Mouse (Mus musculus) T-cell, adult 2 months (primary cell): ENCODE measurements around the gene Ttc23.

Experiments used
- DNase-seq: peaks from one replicate; pipeline ENCODE4 v3.0.0; 2022; ENCODE audit warnings: low spot score

The Ttc23 gene

DNA sequence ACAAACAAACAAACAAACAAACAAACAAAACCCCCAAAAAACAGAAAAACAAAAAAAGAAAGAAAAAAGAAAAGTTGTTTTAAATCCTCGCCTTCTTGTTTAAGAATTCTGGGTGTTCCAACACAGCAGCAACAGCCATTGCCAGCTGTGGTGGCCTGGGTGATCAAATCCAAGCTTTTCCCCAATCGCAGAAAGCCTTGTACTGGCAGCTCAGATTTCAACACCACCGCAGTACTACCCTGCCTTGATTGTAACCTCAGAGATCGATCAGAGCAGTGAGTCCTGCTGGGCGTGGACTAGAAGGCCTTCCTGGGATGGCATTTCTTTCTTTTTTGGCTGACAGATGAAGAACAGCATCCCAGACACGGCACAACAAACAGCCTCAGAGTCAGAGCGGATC, 48.7 kb downstream of the Ttc23 start:
- no peak for DNase-seq

DNA sequence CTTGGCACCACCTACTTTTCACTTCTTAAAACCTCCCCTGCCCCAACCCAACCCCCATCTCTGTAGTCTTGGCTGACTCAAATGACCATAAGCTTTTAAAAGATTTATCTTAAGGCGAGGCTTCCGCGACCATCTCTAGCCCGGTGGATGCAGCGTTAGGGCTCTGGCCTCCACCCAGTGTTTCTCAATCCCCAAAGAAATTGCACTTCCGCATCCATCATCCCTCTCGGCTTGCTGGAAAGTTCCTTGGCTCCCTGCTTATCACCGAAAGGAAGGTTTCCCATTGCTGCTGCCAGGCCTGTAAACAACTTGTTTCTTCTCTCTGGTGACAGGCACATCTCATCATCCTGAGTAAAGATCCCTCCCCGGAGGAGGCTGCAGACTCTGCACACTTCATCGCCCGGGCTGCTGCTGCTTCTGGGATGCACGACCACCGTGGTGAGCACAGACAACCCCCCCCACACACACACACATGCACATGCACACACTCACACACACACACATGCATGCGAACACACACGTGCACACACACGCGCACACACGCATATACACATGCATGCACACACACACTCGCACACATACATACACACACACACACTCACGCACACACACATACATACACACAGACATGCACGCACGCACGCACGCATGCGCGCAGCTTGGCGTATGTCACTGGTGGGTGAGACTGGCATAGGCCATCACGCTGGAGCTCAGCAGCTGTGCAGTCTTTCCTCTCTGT, 50.9 kb downstream of the Ttc23 start:
- no peak for DNase-seq

DNA sequence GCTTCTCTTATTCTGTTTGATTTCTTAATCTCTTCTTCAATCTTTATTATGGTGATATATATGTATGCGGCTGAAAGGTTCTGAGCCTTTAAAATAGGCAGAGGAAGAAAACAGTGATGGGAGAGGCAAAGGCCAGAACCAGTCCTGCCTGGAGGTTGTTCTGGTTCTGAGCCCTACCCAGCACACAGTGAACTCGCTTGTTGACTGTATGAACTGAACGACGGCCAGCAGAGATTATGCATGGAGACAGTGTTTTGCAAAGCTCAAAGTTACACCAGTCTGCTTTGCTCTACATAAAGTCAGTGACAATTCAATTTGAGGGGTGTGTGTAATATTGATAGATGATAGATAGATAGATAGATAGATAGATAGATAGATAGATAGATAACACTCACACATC, 52.1 kb downstream of the Ttc23 start:
- no peak for DNase-seq

DNA sequence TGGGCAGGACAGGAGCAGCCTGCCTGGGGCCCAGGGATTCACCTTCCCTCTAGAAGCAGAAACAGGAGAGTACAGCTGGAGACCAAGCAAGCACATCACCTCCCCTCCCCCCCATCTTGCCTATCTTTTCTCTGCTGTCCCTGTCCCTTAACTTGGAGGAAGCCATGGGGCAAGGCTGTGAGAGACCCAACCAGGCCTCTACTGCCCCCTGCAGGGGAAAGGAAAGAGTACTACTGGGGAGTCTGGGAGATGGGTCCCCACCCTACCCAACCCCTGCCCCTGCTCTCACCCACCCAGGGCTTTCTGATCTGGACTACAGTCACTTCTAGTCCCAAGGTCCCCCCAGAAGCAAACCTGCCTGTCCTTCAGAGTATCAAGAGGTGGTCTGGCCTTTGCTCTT, 53.6 kb downstream of the Ttc23 start:
- no peak for DNase-seq

DNA sequence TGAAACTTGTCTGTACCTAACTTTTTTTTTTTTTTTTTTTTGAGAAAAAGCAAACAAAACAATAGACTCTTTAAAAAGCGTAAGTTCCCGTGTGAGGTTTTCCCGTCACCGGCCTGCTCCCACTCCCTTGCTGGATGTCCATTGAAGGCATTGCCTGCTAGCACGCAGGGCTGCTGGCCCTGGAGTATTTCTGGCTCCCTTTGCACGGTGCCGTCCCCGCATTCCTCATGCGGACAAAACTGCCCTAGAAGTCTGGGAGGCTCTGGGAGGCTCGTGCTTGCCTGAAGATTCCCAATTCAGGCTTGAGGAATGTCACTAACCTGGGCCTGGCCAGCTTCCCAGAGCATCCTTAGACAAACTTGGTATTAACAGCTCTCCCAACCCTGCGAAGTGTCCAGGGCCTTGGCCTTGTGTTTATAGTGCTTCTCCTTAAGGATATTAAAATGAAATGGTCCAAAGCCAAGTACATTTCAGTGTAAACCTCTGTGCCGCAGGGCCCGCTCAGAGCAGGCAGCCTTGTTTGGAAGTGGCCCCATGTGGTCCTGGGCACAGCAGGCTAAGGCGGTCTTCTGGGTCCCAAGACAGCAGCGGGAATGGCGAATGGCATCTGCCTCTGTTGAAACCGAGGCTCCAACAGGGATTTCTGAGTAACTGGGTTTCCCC, 54.2 kb downstream of the Ttc23 start:
- no peak for DNase-seq

DNA sequence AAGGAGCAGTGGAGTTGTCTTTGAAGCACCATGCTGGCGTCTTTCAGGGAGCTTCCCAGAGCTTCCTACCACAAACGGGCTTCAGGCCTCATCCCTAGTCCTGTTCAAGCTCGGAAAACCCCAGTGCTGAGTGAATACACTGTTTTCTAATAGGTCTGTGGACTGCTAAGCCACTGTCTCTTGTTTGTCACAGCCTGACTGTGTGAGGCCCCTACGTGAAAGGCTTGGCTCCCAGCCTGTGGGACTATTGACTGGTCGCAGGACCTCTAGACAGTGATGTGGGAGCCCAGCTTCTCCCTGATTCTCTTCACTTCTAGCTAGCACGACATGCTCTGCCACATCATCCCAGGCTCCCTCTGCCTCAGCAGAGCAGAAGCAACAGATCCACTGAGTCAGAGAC, 61.0 kb downstream of the Ttc23 start:
- DNase-seq = no peak

DNA sequence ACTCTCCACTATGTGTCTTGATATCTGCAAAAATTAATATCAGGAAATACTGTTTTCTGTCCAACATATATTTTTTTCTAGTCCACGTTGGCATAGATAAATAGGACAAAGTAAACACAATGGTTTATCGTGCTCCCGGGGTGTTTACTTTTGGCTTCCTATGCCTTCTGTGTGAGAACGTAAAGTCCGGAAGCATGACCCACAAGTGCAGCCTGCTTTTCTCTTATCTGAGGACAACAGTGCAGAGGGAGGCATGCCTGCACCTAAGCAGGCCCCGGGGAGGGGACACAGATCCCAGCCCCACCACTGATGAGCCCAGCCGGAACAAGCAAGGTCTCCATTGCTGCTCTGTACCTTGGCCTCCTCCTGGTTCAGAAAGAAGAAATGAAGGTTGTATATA, 63.0 kb downstream of the Ttc23 start:
- no peak for DNase-seq

DNA sequence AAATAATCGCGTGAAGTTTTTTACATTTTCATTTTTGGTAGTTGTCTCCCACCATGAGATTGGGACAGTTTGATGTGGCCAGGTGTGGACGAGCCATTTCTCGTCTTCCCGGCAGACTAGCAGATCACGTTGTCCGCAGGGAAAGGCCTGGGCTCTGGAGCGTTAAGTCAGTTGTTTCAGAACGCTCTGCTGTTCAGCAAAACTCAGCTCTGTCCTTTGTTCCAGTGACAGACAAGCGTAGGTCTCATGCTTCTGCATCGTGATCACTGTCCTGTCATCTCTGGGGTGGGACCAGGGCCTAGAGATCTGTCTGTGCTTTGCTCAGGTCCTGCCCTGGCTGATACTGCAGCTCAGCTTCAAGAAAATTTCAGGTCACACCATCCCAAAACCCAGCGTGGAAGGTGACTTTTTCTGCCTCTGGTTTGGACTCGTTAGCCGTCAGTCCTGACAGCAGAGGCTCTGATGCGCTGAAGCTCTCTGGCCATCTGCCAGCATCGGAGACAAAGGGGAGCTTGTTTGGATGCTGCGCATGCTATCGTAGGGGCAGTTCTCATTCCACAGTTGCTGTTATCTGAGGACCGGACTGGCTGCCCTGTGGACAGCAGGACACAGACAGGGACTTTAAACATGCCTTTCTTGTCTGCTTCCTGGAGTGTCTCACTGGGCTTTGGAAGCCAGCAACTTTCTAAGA, 66.8 kb downstream of the Ttc23 start:
- no peak for DNase-seq

DNA sequence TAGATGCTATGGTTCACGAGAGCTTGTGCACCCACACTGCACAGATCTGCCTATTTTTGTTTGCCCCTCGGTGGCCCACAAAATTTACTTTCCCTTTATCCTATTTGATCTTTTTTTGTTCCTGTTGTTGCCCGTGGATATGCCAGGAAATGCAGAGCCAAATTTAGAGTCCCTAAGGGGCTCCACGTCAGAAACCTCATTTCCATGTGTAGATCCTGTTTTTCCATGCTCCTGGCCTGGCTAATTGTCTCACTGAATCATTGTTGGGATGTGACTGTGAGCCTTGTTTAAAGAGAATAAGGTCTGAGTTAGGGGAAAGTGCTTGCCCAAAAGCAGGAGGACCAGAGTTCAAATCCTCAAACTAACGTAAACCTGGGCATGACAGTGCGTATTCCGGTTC, 68.0 kb downstream of the Ttc23 start:
- no peak for DNase-seq

DNA sequence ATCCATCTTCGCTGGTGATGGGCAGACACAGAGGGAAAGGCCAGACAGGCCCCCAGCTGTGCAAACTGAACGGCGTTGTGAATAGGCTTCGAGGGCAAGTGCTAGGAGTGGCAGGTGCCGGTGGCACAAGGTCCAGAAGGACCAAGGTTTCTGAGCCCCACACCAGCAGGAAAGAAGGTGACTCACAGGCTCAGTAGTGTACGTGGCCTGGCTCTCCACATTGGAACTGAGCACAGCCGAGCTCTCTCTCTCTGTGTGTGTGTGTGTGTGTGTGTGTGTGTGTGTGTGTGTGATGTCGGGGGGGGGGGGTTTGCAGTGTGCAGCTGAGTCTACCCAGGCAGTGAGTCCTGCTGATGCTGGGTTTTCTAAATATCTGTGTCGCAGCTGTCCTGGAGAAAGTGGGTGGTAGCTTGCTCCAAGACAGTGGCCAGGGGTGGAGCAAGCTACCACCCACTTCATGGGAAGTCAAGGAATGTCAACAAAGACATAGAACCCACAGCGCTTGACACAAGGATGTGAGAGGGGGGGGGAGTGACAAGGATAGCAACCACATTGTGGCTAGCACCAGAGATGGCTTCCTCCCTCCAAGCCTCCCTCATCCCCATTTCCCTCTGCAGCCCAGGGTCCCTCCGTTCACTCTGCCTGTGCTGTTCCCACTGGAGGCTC, 69.1 kb downstream of the Ttc23 start:
- DNase-seq = no peak

DNA sequence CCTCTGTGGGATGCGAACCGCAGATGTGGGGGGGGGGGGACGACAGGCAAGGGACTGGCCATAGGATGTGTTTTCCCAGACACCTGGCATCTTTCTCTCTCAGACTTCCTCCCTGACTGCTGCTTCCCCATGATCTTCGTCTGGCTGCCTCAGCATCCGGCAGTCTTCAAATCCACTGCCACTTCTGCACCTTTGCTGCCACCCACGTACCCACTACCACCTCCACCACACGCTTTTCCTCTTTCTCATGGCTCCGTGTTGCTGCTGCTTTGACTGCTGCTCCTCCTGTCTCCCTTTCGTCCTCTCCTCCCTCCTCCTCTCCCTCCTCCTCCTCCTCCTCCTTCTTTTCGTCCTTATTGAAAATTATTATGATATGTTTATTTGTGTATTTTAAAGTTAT, 69.7 kb downstream of the Ttc23 start:
- no peak for DNase-seq

DNA sequence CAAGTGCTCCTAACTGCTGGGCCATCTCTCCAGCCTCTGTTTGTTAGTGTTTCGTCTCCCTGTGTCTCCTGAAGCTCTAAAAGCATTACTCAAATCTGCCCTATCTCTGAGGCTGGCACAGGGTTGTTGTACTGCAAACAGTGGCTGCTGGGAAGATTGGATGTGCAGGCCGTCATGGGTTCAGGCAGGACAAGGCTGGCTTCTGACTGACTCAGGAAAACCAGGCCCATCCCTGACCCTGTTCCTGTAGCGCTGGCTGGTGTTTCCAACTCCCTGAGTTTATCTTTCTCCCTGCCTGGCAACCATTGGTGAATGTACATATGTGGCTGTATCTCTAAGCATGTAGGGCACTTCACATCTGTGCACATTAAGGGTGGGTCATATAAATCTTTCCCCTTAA, 70.3 kb downstream of the Ttc23 start:
- DNase-seq = no peak

DNA sequence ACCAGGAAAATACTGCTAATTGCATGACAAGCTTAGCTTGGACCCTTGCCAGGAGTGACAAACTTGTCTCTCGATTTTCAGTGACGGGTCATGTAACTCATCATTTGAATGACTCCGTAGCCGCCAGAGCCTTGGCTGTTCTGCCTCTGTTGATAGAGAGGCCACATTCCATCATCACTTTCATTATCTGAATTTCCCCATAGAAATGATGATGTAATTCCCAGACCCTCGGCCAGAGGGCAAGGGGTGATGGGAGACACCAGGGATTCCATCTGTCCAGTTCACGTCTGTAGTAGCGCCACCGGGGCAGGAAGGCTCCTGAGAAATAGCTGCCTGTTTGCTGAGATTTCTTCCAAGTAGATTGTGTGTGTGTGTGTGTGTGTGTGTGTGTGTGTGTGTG, 71.6 kb downstream of the Ttc23 start:
- no peak for DNase-seq

DNA sequence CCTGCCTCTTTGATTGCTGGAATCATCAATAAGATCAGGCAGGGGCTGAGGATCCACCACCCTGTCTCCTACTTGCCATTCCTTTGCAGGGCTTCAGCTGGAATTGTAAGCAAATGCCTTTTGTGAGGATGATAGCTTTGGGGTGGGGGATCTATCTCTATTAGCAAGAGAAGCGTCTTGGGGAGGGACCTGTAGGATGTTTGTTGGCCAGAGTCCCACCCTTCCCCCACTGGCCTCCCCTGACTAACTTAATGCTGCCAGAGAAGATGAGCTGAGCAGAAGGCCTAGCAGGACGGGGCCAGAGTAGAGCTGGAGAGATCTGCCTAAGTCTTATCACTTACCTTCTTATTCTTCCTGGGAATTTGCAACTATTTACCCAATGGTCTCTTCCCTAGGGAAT, 75.0 kb downstream of the Ttc23 start:
- DNase-seq = no peak

DNA sequence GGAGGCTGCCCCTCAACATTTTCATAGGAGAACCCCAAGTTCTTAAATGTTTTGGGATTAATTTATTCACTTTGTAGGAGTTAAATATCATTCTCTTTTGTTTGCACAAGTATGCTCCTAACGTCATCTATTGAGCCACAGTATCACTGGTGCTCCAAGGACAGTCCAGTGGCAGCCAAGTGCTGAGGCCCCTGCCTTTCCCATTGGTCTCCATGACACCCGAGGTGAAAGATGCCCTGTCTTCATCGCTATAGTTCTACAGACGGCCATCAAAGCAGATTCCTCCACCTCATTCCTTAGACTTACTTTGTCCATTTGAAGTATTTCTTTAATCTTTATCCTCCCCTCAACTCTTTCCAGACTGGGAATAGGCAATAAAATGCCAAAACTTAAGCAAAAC, 77.3 kb downstream of the Ttc23 start:
- DNase-seq = no peak

DNA sequence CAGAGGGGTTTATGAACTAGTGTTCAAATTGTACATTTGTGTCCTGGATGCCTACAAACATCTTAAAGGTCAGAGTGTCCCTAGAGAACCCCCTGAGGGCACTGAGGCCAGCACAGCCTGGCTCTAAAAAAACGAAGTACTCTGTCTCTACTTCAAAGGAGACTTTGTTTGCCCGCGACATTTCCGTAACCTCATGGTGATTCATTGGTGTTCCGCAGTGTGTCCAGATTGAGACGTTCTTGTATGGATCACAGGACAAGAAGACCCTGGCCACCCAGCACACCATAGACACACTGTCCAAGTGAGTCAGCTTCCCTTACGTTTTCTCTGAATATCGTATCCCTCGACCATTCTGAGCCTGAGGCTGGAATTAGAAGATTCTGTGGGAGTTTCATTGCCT, 77.8 kb downstream of the Ttc23 start:
- DNase-seq = no peak

DNA sequence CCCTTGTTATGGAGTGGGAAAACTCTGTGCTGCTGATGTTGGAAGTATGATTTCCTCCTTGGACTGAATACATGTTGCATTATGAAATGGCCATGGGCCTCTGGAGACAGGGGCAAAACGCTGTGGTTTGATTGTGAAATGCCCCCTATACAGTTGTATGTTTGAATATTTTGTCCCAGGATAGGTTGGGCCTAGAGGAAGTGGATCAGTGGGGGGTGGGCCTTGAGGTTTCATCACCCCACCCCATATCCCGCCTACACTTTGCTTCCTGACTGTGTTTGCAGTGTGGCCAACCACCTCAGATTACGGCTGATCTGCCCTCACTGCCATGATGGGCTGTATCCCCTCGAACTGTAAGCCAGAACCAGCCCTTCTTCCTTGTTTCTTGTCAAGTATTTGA, 81.0 kb downstream of the Ttc23 start:
- no peak for DNase-seq

DNA sequence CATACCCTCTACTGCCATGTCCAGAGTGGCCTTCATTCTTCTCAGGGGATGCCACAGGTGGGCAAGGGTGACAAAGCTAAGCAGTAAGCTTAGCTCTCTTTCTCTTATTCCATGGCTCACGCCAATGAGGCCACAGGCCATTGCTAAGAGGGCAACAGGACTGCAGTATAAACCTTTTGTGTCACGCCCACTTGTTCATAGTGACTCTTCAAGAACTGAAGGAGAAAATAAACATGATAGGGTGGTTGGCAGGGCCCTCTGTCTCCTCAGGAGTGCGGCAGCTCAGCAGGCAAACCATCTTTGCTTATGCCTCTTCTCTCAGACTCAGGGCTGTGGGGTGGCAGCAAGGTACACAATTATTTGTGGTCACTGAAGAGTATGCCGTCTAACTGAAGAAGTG, 81.6 kb downstream of the Ttc23 start:
- DNase-seq = no peak

DNA sequence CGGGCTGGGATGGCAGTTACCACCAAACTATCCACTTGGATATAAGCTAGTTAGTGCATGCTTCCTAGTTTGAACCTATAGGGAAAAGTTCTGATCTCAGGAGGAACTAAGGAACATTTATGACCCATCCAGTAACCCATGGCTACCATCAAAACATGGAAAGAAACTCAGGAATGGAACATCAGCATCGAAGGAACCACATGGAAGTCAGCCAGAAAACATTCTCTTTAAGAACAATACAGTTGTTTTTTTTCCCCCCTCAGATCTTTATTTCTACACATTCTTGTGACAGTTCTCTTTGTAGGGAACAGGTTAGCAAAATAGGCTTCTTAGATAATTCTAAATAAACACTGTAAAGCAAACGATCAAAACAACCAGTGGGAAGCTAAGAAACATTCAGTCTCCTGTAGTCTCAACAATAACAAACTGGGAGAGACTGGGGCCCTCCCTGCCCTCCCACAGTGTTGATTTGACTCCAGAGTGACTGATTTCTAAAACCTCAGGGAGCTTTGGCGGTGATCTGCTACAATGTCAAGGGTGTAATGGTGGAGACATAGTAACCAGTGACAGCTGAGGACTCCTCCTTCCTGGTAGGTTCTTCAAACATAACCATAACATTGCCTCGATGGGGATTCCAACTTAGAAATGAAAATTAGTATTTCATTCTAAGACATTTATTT, 83.4 kb downstream of the Ttc23 start:
- no peak for DNase-seq

DNA sequence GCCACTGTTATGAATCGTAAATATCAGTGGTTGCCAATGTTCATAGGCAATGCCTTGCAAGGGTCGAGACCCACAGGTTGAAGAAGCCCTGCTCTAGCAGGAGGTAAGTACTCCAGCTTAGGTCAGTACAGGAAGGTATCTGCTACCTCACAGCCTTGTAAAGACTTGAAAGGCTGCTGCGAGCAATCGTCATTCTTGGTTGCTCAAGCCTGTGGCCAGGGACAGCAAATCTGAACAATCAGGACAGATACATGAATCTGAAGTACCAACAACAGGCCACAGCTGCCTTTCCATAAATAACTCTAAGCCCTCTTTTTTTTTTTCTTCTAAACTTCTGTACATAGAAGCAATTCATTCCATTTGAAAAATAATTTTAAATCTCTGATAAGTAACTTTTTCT, 85.1 kb downstream of the Ttc23 start:
- DNase-seq = no peak

DNA sequence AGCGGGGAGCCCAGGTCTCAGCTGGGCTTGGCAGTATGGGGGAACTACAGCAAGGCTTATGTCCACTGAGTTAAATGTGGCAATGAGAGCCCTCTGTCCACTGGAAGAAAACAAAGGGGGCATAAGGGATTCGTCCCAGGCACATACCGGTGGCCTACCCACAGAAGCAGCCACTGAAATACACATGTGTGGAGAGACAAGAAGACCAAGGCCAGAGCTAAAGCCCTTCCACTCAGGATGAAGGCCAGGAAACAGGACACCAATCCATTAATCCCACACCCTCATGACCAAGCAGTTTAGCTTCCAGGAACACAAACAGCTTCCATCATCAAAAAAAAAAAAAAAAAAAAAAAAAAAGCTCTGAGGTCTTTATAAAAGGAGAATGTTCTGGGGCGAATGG, 93.2 kb downstream of the Ttc23 start:
- DNase-seq = no peak

DNA sequence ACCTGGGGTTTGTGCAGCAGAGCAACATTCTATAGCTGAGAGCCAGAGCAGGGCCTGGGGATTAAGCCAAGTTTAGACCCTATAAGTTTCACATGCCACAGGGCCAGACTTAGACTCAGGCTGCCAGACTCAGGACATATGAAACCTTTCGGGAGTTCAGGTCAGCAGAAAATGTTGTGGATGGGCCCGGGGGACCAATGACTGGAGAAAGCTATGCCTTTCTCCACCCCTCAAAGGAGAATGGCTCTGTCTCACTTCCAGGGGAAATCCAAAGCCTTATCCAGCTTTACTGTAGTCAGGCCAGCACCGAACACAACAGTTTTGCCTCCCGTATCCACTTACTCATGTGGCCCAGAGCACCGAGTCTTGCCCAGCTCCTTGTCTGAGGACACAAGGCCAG, 93.6 kb downstream of the Ttc23 start:
- DNase-seq = no peak
